Mouse (Mus musculus) kidney, embryonic 14.5 days (tissue): ENCODE measurements around the gene Gmpr. TPM values are rescaled to one million over a fixed set of nuclear protein-coding genes. Genes with fewer than 3 reads are reported as not detected.

ENCODE experiments used
- ATAC-seq: fragments of 200-750 bp; cut with Nextera tagmentation; 2 replicates; pipeline ENCODE4 v1.8.0; 2017; ENCODE audit warnings: moderate number of reproducible peaks, mild to moderate bottlenecking, moderate TSS enrichment, moderate library complexity; ENCODE audit not compliant: low FRiP score, low TSS enrichment
- H3K27ac ChIP-seq: fragments of 300-500 bp; sonication (generic); 2 replicates; pipeline ENCODE4 v1.5.1; 2014; ENCODE audit warnings: low read depth, mild to moderate bottlenecking, low read length, moderate library complexity, mixed read lengths
- H3K27me3 ChIP-seq: fragments of 300-500 bp; sonication (generic); 2 replicates; pipeline ENCODE4 v1.6.1; 2014; ENCODE audit warnings: mild to moderate bottlenecking, low read length; ENCODE audit not compliant: control insufficient read depth, insufficient read depth
- H3K36me3 ChIP-seq: fragments of 300-500 bp; sonication (generic); 2 replicates; pipeline ENCODE4 v1.6.1; 2014; ENCODE audit warnings: low read length, mixed read lengths; ENCODE audit not compliant: control insufficient read depth, insufficient read depth
- H3K4me1 ChIP-seq: fragments of 300-500 bp; sonication (generic); 2 replicates; pipeline ENCODE4 v1.6.1; 2014; ENCODE audit warnings: low read length, mixed read lengths; ENCODE audit not compliant: control insufficient read depth, insufficient read depth
- H3K4me2 ChIP-seq: fragments of 300-500 bp; sonication (generic); replicated peaks from 2 replicates; pipeline ENCODE4 v1.6.1; 2014; ENCODE audit warnings: low read depth, mild to moderate bottlenecking, low read length
- H3K4me3 ChIP-seq: fragments of 300-500 bp; sonication (generic); 2 replicates; pipeline ENCODE4 v1.5.1; 2014; ENCODE audit warnings: mild to moderate bottlenecking, low read length
- H3K9ac ChIP-seq: fragments of 300-500 bp; sonication (generic); 2 replicates; pipeline ENCODE4 v1.6.1; 2014; ENCODE audit warnings: low read depth, mild to moderate bottlenecking, low read length, moderate library complexity
- H3K9me3 ChIP-seq: fragments of 300-500 bp; sonication (generic); 2 replicates; pipeline ENCODE4 v1.6.1; 2016; ENCODE audit warnings: low read length; ENCODE audit not compliant: control insufficient read depth
- WGBS: fragments of 180-500 bp; shearing (Covaris S2); extraction: QIAGEN DNeasy Blood & Tissue Kit; methylation state at CpG from one replicate; pipeline ENCODE4 v1.1.7; 2014; 5-methylcytosine and 5-hydroxymethylcytosine counted together
- polyA plus RNA-seq: library from polyadenylated mRNA; unstranded; fragments of >200 nt; fragmentation: Nextera tagmentation; extraction: Ambion mirVana; gene quantifications from 2 replicates; pipeline ENCODE4 v1.2.1, GENCODE M21; 2014

The Gmpr gene
- polyA plus RNA-seq, 1 experiment from 2014 or later: 48.9 TPM

DNA sequence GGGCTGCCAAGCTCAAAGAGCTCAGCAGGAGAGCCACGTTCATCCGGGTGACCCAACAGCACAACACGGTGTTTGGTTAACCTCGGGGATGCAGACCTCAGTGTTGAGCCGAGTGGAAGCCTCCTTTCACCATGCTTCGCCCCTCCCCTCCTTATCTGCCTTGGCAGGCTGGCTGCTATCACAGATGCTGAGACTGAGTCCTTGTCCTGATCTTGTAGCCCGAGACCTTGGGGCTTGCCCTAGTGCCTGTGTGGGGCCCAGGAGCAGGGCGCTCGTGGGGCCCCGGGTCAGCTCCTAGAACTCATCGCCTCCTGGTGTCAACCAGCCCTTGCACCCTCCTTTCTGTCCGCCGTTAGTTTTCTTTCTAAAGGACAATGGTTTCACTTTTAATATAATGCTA lies 38.7 kb downstream of the Gmpr start:
- no peak overlapping the region for H3K4me3 ChIP-seq
- no peaks in the 10 kb centered on the region for H3K36me3 ChIP-seq
- no peaks in the 10 kb centered on the region for H3K27me3 ChIP-seq
- H3K4me2 ChIP-seq: no peak overlapping the region
- H3K9me3 ChIP-seq: no peaks in the 10 kb centered on the region
- no peak for ATAC-seq
- H3K9ac ChIP-seq: no peak overlapping the region
- no peaks in the 10 kb centered on the region for H3K4me1 ChIP-seq
- H3K27ac ChIP-seq: no peak overlapping the region
- WGBS: 82% methylated on average over 13 of the region's 13 CpGs

DNA sequence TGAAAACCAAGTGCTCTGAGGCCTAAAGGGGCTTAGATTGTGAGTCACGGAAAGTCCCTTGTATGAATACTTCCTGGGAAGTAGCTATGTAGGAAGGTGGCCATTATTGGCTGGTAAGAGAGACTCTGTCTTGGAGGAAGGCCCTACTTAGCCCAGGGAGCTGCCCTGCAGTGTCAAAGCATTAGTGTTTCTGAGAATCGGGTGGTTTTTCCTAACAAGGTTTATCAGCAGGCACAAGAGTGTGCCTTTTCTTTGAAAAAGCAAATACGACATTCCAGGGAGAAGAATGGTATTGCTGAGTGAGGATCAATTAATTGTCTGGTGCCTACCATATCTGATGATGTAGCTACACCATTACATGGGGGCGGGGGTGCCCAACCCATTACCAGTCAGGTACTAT lies 39.7 kb downstream of the Gmpr start:
- Histone ChIP-seq H3K27ac (no peak overlapping the region), H3K27me3 (no peaks in the 10 kb centered on the region), H3K4me2 (no peak overlapping the region), H3K9me3 (no peaks in the 10 kb centered on the region), H3K4me3 (no peak overlapping the region), H3K36me3 (no peaks in the 10 kb centered on the region), H3K4me1 (no peaks in the 10 kb centered on the region), H3K9ac (no peak overlapping the region)
- WGBS: 88% methylated on average over 4 of the region's 4 CpGs
- no peak for ATAC-seq

DNA sequence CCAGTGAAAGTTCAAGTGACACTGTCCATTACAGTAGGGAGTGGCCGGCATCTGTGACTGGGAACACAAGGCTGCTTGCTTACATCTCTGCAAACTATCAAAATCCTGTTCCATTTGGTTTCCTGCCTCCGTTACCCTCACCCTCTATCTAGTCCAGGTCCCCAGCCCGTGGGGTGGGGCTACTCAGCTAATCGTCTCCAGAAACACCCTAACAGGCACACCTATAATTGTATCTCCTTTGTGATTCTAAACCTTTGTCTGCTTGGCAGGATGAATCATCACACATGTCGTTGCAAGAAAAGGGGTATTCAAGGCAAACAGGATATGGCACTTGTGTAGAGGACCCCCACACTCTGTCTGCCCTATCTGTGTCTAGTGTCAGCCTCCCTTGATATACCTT lies 40.3 kb downstream of the Gmpr start:
- 84% methylated on average over 5 of the region's 5 CpGs for WGBS
- Histone ChIP-seq H3K9ac (no peak overlapping the region), H3K4me1 (no peaks in the 10 kb centered on the region), H3K4me2 (no peak overlapping the region), H3K27ac (no peak overlapping the region), H3K27me3 (no peaks in the 10 kb centered on the region), H3K4me3 (no peak overlapping the region), H3K9me3 (no peaks in the 10 kb centered on the region), H3K36me3 (no peaks in the 10 kb centered on the region)
- no peak for ATAC-seq

DNA sequence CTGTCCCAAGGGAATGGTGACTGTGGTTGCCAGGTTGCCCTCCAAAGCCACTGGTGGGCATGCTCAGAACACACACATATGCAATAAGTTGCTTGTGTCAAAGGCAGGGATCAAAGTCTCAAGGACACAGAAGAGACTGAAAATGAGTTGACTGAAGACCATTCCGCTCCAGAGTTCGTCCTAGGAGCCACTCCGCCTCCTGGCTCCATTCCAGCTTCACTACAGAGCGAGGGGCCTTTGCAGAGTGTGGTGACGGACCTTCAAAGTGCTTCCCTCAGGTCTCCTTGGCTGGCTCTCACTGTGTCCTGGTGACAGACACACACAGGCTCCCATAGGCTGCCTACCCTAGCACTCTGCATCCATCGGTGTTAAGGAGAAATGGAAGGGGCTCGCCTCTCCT lies 46.4 kb downstream of the Gmpr start:
- 61% methylated on average over 7 of the region's 7 CpGs for WGBS
- H3K9me3 ChIP-seq: no peaks in the 10 kb centered on the region
- H3K9ac ChIP-seq: no peak overlapping the region
- H3K4me2 ChIP-seq: no peak overlapping the region
- no peak overlapping the region for H3K4me3 ChIP-seq
- H3K27me3 ChIP-seq: no peaks in the 10 kb centered on the region
- 0 out of 2 replicates have a peak, but pooled peaks cover 6% of the 10 kb centered on the region for H3K36me3 ChIP-seq
- H3K27ac ChIP-seq: no peak overlapping the region
- no peaks in the 10 kb centered on the region for H3K4me1 ChIP-seq
- no peak for ATAC-seq

DNA sequence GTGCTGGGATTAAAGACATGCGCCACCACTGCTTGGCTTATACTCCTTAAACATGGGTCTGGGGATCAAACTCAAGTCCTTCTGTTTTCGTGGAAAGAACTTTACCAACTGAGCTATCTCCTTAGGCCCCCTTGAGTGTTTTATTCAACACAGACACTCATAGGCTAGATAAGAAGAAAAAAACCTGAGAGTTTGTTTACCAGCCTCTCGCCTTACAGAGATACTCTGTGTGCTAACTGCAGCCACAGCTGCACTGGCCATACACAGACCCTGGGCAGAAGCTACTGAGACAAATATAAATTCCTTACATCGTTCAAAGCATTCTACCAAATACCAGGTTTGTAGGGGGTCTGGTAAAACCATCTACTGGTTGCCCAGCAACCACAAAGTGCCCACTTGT lies 51.1 kb downstream of the Gmpr start:
- ATAC-seq: no peak
- no peak overlapping the region for H3K4me2 ChIP-seq
- WGBS: 80% methylated on average over 4 of the region's 4 CpGs

DNA sequence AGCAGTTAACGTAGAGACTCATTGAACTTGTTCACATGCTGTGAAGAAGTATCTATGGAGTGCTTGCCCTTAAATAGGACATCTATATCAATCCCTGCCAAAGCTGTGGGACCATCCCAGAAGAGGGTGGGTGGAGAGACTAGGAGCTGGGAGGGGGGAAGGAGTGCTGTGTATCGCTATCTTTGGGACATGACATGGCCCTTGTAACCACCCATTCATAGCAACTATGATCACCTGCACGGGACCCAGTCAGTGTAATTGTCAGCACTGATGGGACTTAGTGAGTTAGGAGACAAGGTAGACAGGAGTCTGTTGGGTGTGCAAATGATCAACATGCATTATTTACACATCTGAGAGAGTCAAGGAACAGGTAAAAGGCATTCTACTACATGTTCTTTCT lies 52.0 kb downstream of the Gmpr start:
- no peaks in the 10 kb centered on the region for H3K9me3 ChIP-seq
- no peak overlapping the region for H3K4me2 ChIP-seq
- 0 out of 2 replicates have a peak, but pooled peaks cover 6% of the 10 kb centered on the region for H3K36me3 ChIP-seq
- H3K4me1 ChIP-seq: no peaks in the 10 kb centered on the region
- H3K27me3 ChIP-seq: no peaks in the 10 kb centered on the region
- no peak overlapping the region for H3K27ac ChIP-seq
- ATAC-seq: no peak
- H3K9ac ChIP-seq: no peak overlapping the region
- 95% methylated on average over 3 of the region's 3 CpGs for WGBS
- H3K4me3 ChIP-seq: no peak overlapping the region

More for the DNA sequence above, 51.1 kb downstream of the Gmpr start:
- no peaks in the 10 kb centered on the region for H3K27me3 ChIP-seq
- H3K36me3 ChIP-seq: 0 out of 2 replicates have a peak, but pooled peaks cover 6% of the 10 kb centered on the region
- H3K4me3 ChIP-seq: no peak overlapping the region
- H3K9me3 ChIP-seq: no peaks in the 10 kb centered on the region
- H3K27ac ChIP-seq: no peak overlapping the region
- H3K4me1 ChIP-seq: no peaks in the 10 kb centered on the region
- no peak overlapping the region for H3K9ac ChIP-seq

DNA sequence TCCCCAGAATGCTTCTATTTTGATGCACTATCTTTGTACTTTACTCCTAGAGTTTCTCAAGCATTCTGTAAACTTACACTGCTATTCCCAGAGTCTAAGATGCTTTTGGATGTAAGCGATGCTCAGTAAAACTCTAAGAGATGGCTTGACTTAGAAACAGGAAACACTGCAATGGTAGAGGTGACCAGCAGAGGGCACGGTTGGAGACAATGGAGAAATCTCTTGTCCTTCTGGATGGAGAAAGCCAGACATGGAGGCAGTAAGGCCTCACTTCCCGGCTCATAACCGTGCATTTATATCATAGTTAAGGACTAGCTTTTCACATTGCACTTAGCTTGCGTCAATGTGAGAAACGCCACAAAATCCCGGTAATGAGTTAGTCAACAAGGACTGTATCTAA lies 53.3 kb downstream of the Gmpr start:
- H3K4me1 ChIP-seq: no peaks in the 10 kb centered on the region
- H3K27ac ChIP-seq: no peak overlapping the region
- no peak overlapping the region for H3K9ac ChIP-seq
- H3K27me3 ChIP-seq: no peaks in the 10 kb centered on the region
- no peak for ATAC-seq
- no peak overlapping the region for H3K4me2 ChIP-seq
- 76% methylated on average over 7 of the region's 7 CpGs for WGBS
- no peak overlapping the region for H3K4me3 ChIP-seq
- H3K9me3 ChIP-seq: no peaks in the 10 kb centered on the region
- H3K36me3 ChIP-seq: 0 out of 2 replicates have a peak, but pooled peaks cover 6% of the 10 kb centered on the region

DNA sequence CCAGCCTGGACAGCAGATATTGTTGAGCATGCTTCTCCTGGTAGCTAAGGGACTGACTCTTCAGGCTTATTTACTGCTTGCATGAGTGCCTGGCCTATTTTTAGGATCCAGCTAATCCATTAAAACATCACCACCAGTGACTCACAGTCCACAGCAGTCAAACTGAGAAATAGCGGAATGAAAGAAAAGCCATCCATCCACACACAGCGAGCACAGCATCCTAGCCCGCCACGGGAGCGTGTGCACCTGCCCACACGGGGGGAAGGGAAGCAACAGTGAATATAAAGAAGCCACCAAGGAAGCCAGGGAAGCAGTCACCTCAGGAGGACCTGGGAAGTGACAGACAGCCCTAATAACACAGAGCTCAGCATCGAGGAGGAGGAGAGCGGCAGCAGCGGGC lies 54.8 kb downstream of the Gmpr start:
- WGBS: 61% methylated on average over 9 of the region's 9 CpGs
- H3K27ac ChIP-seq: no peak overlapping the region
- H3K4me2 ChIP-seq: no peak overlapping the region
- ATAC-seq: no peak
- no peaks in the 10 kb centered on the region for H3K4me1 ChIP-seq
- no peak overlapping the region for H3K4me3 ChIP-seq
- peaks cover 2% of the 10 kb centered on the region; the same call in 1 of the 2 replicates for H3K36me3 ChIP-seq
- H3K27me3 ChIP-seq: no peaks in the 10 kb centered on the region
- H3K9ac ChIP-seq: no peak overlapping the region
- H3K9me3 ChIP-seq: no peaks in the 10 kb centered on the region

DNA sequence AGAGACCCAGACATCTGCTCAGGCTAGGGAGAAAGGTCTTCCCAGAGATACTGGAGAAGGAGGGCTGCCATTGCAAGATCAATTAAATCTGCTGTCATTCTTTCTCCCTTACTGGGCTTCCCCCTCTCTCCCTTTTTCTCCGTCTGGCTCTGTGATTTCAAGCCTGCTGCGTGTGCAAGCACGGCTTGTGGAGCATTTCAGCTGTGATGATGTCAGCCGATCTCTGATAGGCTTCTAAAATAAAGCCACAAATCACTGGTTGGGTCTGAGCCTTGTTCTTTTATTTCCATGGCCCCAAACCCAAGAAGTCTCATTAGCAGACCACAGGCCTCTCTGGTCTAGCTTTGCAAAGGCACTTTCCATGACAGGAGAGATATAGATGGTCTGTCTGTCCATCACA lies 57.7 kb downstream of the Gmpr start:
- ATAC-seq: no peak
- Histone ChIP-seq H3K4me1 (no peaks in the 10 kb centered on the region), H3K27me3 (no peaks in the 10 kb centered on the region), H3K9me3 (no peaks in the 10 kb centered on the region), H3K27ac (no peak overlapping the region), H3K9ac (no peak overlapping the region), H3K4me2 (no peak overlapping the region), H3K4me3 (no peak overlapping the region), H3K36me3 (no peaks in the 10 kb centered on the region; the same call in 1 of the 2 replicates)
- WGBS: 41% methylated on average over 4 of the region's 4 CpGs
